Mouse (Mus musculus) intestine, embryonic 14.5 days (tissue): ENCODE results near the gene Asb14. TPM values are rescaled to one million over a fixed set of nuclear protein-coding genes. Genes with fewer than 3 reads are reported as not detected.

Experiments
- polyA plus RNA-seq: library from polyadenylated mRNA; unstranded; fragments of >200 nt; fragmentation: Nextera tagmentation; extraction: Ambion mirVana; gene quantifications from 2 replicates; pipeline ENCODE4 v1.2.1, GENCODE M21; 2014

Asb14 gene
- polyA plus RNA-seq, 1 experiment from 2014 or later: 0.12 TPM

Other genes with a start within 250 kb of the Asb14 start
- 11.3 and 11.7 TPM in 2 replicates for gene Pde12, start 224.7 kb upstream of the Asb14 start, polyA plus RNA-seq
- gene Dnah12, start 201.3 kb upstream of the Asb14 start, polyA plus RNA-seq: 0.12 and 0.31 TPM in 2 replicates
- 38.4 and 43.8 TPM in 2 replicates for gene Appl1, start 76.7 kb downstream of the Asb14 start, polyA plus RNA-seq
- 0.31 and 0.37 TPM in 2 replicates for gene Hesx1, start 99.9 kb downstream of the Asb14 start, polyA plus RNA-seq
- gene Il17rd, start 144.4 kb downstream of the Asb14 start, polyA plus RNA-seq: 2.7 and 3.3 TPM in 2 replicates
- gene Arhgef3, start 220.3 kb downstream of the Asb14 start, polyA plus RNA-seq: 15.6 and 18.0 TPM in 2 replicates